In genomic region chr9:57949879-57950278, GRCm38 (mm10) we compare ENCODE assay signal across 16 mouse cellular contexts. TPM values are rescaled to one million over a fixed set of nuclear protein-coding genes. Genes with fewer than 3 reads are reported as not detected.
DNase-seq lines count a peak whose midpoint lies in the region; ATAC-seq and TF ChIP-seq lines count a peak whose summit lies in the region.
"Had no signal": no experiment of that assay in that cellular context is flagged by ENCODE, and none has a peak within 500 bp of the region (broad histone marks: within the 10 kb centered on the region; RNA-seq: fewer than 3 reads in every experiment).

No protein-coding gene starts in this region.

- TF ChIP-seq EP300 in heart, adult 2 months (IDR thresholded peaks at IDR 0.05; ENCODE audit: insufficient read depth, low read depth, low read length): no peak

- H3K4me2 ChIP-seq in heart, embryonic 12.5 days: no peak overlapping the region; the same call in 1 of the 2 replicates
- H3K4me2 ChIP-seq in kidney, postnatal 0 days (ENCODE audit: low read length): no peak overlapping the region
- no peak overlapping the region for H3K4me2 ChIP-seq in forebrain, embryonic 14.5 days (ENCODE audit: low read length)
- H3K4me2 ChIP-seq: midbrain, embryonic 15.5 days; neural tube, embryonic 15.5 days had no signal

- H3K4me3 ChIP-seq in heart, adult 2 months: peak overlapping the region; percentile 30; the same call in 1 of the 2 replicates
- H3K4me3 ChIP-seq in heart, embryonic 12.5 days: no peak overlapping the region
- no peak overlapping the region for H3K4me3 ChIP-seq in kidney, postnatal 0 days (replicated peaks; ENCODE audit: low read depth, low read length)
- H3K4me3 ChIP-seq in forebrain, embryonic 14.5 days (ENCODE audit: low read depth, low read length): no peak overlapping the region
- H3K4me3 ChIP-seq: midbrain, embryonic 15.5 days; neural tube, embryonic 15.5 days had no signal

- TF ChIP-seq POLR2A in heart, adult 2 months (IDR thresholded peaks at IDR 0.05; ENCODE audit: insufficient read depth, low read depth, low read length): 0 out of 2 replicates have a peak, but pooled peaks have one; percentile 25
- TF ChIP-seq POLR2A in brain, embryonic 14.5 days (IDR thresholded peaks at IDR 0.05; ENCODE audit: borderline replicate concordance, extremely low read depth, insufficient read depth, insufficient read length, poor library complexity, severe bottlenecking): no peak

- H3K4me1 ChIP-seq in heart, adult 2 months (ENCODE audit: control insufficient read depth, insufficient read depth, low read length): peaks cover 39% of the 10 kb centered on the region
- peaks cover 16% of the 10 kb centered on the region for H3K4me1 ChIP-seq in heart, embryonic 12.5 days (replicated peaks)
- H3K4me1 ChIP-seq in kidney, postnatal 0 days (replicated peaks; ENCODE audit: insufficient read depth, low read length): 0 out of 2 replicates have a peak, but pooled peaks cover 3% of the 10 kb centered on the region
- peaks cover 24% of the 10 kb centered on the region for H3K4me1 ChIP-seq in forebrain, embryonic 14.5 days (ENCODE audit: control insufficient read depth, insufficient read depth, low read length)

- 34% methylated on average over 8 of the region's 8 CpGs for WGBS in heart, adult 2 months
- 11% methylated on average over 8 of the region's 8 CpGs for WGBS in heart, embryonic 12.5 days
- 48% methylated on average over 8 of the region's 8 CpGs for WGBS in kidney, postnatal 0 days
- 22% methylated on average over 8 of the region's 8 CpGs for WGBS in forebrain, embryonic 14.5 days

- intact Hi-C loops in heart, adult 2 months (cut with DNase I): no loop called here

- TF ChIP-seq CTCF in heart, adult 2 months (IDR thresholded peaks at IDR 0.05): no peak
- TF ChIP-seq CTCF in kidney, postnatal 0 days (IDR thresholded peaks at IDR 0.05; ENCODE audit: low read depth): no peak
- TF ChIP-seq CTCF in brain, embryonic 14.5 days (IDR thresholded peaks at IDR 0.05; ENCODE audit: borderline replicate concordance, extremely low read depth, insufficient read depth, insufficient read length): no peak

- H3K79me2 ChIP-seq in heart, adult 2 months (replicated peaks; ENCODE audit: control insufficient read depth, insufficient read depth, low read length): no peaks in the 10 kb centered on the region

- H3K9ac ChIP-seq in heart, adult 2 months (ENCODE audit: low read depth, low read length): peak overlapping the region; percentile 22
- no peak overlapping the region for H3K9ac ChIP-seq in heart, embryonic 12.5 days
- H3K9ac ChIP-seq in kidney, postnatal 0 days (ENCODE audit: low read depth, low read length): 0 out of 2 replicates have a peak overlapping the region, but pooled peaks have one; percentile 13
- H3K9ac ChIP-seq in forebrain, embryonic 14.5 days (ENCODE audit: low read length): no peak overlapping the region; the same call in 1 of the 2 replicates
- H3K9ac ChIP-seq: liver, embryonic 14.5 days; midbrain, embryonic 15.5 days; neural tube, embryonic 15.5 days had no signal

- 0 out of 2 replicates have a peak, but pooled peaks cover under 1% of the 10 kb centered on the region for H3K36me3 ChIP-seq in heart, adult 2 months (ENCODE audit: control insufficient read depth, insufficient read depth, low read length)
- H3K36me3 ChIP-seq in heart, embryonic 12.5 days: no peaks in the 10 kb centered on the region
- no peaks in the 10 kb centered on the region for H3K36me3 ChIP-seq in kidney, postnatal 0 days (ENCODE audit: insufficient read depth, low read length)
- no peaks in the 10 kb centered on the region for H3K36me3 ChIP-seq in forebrain, embryonic 14.5 days (ENCODE audit: control insufficient read depth, insufficient read depth, low read length)

- H3K27ac ChIP-seq in heart, adult 2 months: peak overlapping the region; percentile 86
- H3K27ac ChIP-seq in heart, embryonic 12.5 days (ENCODE audit: poor library complexity, severe bottlenecking): no peak overlapping the region
- no peak overlapping the region for H3K27ac ChIP-seq in kidney, postnatal 0 days
- no peak overlapping the region for H3K27ac ChIP-seq in forebrain, embryonic 14.5 days (ENCODE audit: low read depth, low read length)
- H3K27ac ChIP-seq: liver, embryonic 14.5 days; macrophage; midbrain, embryonic 15.5 days; neural tube, embryonic 15.5 days had no signal

- ATAC-seq in heart, embryonic 12.5 days (ENCODE audit: insufficient number of reproducible peaks, low FRiP score): no peak
- ATAC-seq in kidney, postnatal 0 days (replicated peaks; ENCODE audit: low FRiP score, low read depth): no peak
- peak; percentile 34; the same call in 1 of the 2 replicates for ATAC-seq in forebrain, embryonic 14.5 days
- ATAC-seq: intestine, embryonic 16.5 days; midbrain, embryonic 15.5 days had no signal

- no peaks in the 10 kb centered on the region for H3K27me3 ChIP-seq in heart, adult 2 months (ENCODE audit: control insufficient read depth, insufficient read depth, low read length)
- peaks cover 44% of the 10 kb centered on the region for H3K27me3 ChIP-seq in heart, embryonic 12.5 days (replicated peaks)
- no peaks in the 10 kb centered on the region for H3K27me3 ChIP-seq in kidney, postnatal 0 days (ENCODE audit: insufficient read depth, low read length)
- no peaks in the 10 kb centered on the region for H3K27me3 ChIP-seq in forebrain, embryonic 14.5 days (replicated peaks; ENCODE audit: control insufficient read depth, insufficient read depth, low read length)
- H3K27me3 ChIP-seq: midbrain, embryonic 15.5 days; neural tube, embryonic 15.5 days had no signal

- DNase-seq in heart, adult 2 months: no peak
- no peak for DNase-seq in kidney, postnatal 0 days (ENCODE audit: low spot score)
- no peak for DNase-seq in kidney, adult 18-20 months
- peak; percentile 37 for DNase-seq in brain, embryonic 14.5 days (ENCODE audit: low read depth)
- DNase-seq in forebrain, embryonic 14.5 days (ENCODE audit: low spot score): no peak
- no peak for DNase-seq in frontal cortex, postnatal 14 days (ENCODE audit: low spot score in 2 of 2)
- DNase-seq in thymus, postnatal 14 days: no peak
- DNase-seq: thymus, adult 2 months had no signal

- H3K9me3 ChIP-seq in heart, embryonic 12.5 days (replicated peaks): no peaks in the 10 kb centered on the region
- no peaks in the 10 kb centered on the region for H3K9me3 ChIP-seq in kidney, postnatal 0 days (replicated peaks; ENCODE audit: low read length)
- H3K9me3 ChIP-seq in forebrain, embryonic 14.5 days (replicated peaks; ENCODE audit: control insufficient read depth, low read length): no peaks in the 10 kb centered on the region
- H3K9me3 ChIP-seq: midbrain, embryonic 15.5 days; neural tube, embryonic 15.5 days had no signal

RNA-seq across cellular contexts. Expression of gene Sema7a, which starts 10.0 kb away (rescaled TPM):
- total RNA-seq in heart, adult 2 months (2021): 10 to 100 TPM; 26.7 to 31.1 TPM
- 29.0 and 31.3 TPM in 2 replicates for polyA plus RNA-seq in heart, adult 2 months (2012; rRNA removed)
- polyA plus RNA-seq in heart, embryonic 12.5 days (2016; fragmentation: Nextera tagmentation; extraction: Ambion mirVana): 0.14 and 0.18 TPM in 2 replicates
- 0.46 and 0.80 TPM in 2 replicates for polyA plus RNA-seq in kidney, postnatal 0 days (2015; fragmentation: Nextera tagmentation; extraction: Ambion mirVana)
- 37.9 and 42.7 TPM in 2 replicates for polyA plus RNA-seq in brain, embryonic 14.5 days (2012; rRNA removed)
- polyA plus RNA-seq in forebrain, embryonic 14.5 days (2014; fragmentation: Nextera tagmentation; extraction: Ambion mirVana): 3.6 and 6.2 TPM in 2 replicates
- total RNA-seq: MEL had no signal

RNA-seq across cellular contexts. Expression of gene Ubl7, which starts 39.1 kb away (rescaled TPM):
- 10 to 100 TPM; 75.2 to 83.2 TPM for total RNA-seq in heart, adult 2 months (2021)
- 139 and 142 TPM in 2 replicates for polyA plus RNA-seq in heart, adult 2 months (2012; rRNA removed)
- polyA plus RNA-seq in heart, embryonic 12.5 days (2016; fragmentation: Nextera tagmentation; extraction: Ambion mirVana): 103 and 104 TPM in 2 replicates
- polyA plus RNA-seq in kidney, postnatal 0 days (2015; fragmentation: Nextera tagmentation; extraction: Ambion mirVana): 124 and 141 TPM in 2 replicates
- polyA plus RNA-seq in brain, embryonic 14.5 days (2012; rRNA removed): 125 and 140 TPM in 2 replicates
- polyA plus RNA-seq in forebrain, embryonic 14.5 days (2014; fragmentation: Nextera tagmentation; extraction: Ambion mirVana): 144 and 166 TPM in 2 replicates

RNA-seq across cellular contexts. Expression of gene Cyp11a1, which starts 56.3 kb away (rescaled TPM):
- under 1 TPM in 1 of 2 experiments, not detected in 1; 0.29 TPM for total RNA-seq in heart, adult 2 months (2021)
- polyA plus RNA-seq in heart, adult 2 months (2012; rRNA removed): 0.06 and 0.29 TPM in 2 replicates
- polyA plus RNA-seq in heart, embryonic 12.5 days (2016; fragmentation: Nextera tagmentation; extraction: Ambion mirVana): not detected in 2 replicates
- polyA plus RNA-seq in kidney, postnatal 0 days (2015; fragmentation: Nextera tagmentation; extraction: Ambion mirVana): 0.31 and 0.64 TPM in 2 replicates
- 0.66 and 0.68 TPM in 2 replicates for polyA plus RNA-seq in brain, embryonic 14.5 days (2012; rRNA removed)
- 0.15 and 0.54 TPM in 2 replicates for polyA plus RNA-seq in forebrain, embryonic 14.5 days (2014; fragmentation: Nextera tagmentation; extraction: Ambion mirVana)
- total RNA-seq: heart, adult 18-20 months; MEL had no signal
- polyA plus RNA-seq: macrophage had no signal

Comparison
In these comparisons a context has a peak if more than half of its experiments do, and no peak if none do; other contexts are left out.
1. H3K9ac ChIP-seq: peak in heart, adult 2 months (single experiment) and kidney, postnatal 0 days (single experiment); none in heart, embryonic 12.5 days (single experiment) and forebrain, embryonic 14.5 days (single experiment).